Mouse (Mus musculus) CH12.LX (cell line): Measurements from ENCODE around the gene Riox2.

ENCODE experiments used
- CHD2 ChIP-seq: IDR thresholded peaks from 2 replicates; pipeline ENCODE4 v1.6.1; 2011; ENCODE audit warnings: low read length, improper control_type of control experiment
- CTCF ChIP-seq, 2 experiments: IDR thresholded peaks in 1 of 2; conservative IDR thresholded peaks in 1 of 2; 2 replicates each; pipeline ENCODE4 v1.5.1; 2011 to 2012; ENCODE audit warnings: low read depth in 2 of 2, low read length in 2 of 2, improper control_type of control experiment in 1 of 2, inconsistent platforms in 1 of 2, mild to moderate bottlenecking in 1 of 2, moderate library complexity in 1 of 2
- MAFK ChIP-seq: IDR thresholded peaks from 2 replicates; pipeline ENCODE4 v1.6.1; 2011; ENCODE audit warnings: low read length, improper control_type of control experiment; ENCODE audit not compliant: insufficient replicate concordance
- MAX ChIP-seq: IDR thresholded peaks from 2 replicates; pipeline ENCODE4 v1.6.1; 2011; ENCODE audit warnings: low read length, improper control_type of control experiment
- MEF2A ChIP-seq: IDR thresholded peaks from 2 replicates; pipeline ENCODE4 v1.6.1; 2014; ENCODE audit warnings: low read depth, mild to moderate bottlenecking, inconsistent platforms, low read length, improper control_type of control experiment, borderline replicate concordance
- NELFE ChIP-seq: IDR thresholded peaks from 2 replicates; pipeline ENCODE4 v1.6.1; 2011; ENCODE audit warnings: low read depth, low read length, improper control_type of control experiment
- POLR2A ChIP-seq: IDR thresholded peaks from 2 replicates; pipeline ENCODE4 v1.6.1; 2011; ENCODE audit warnings: low read depth, mild to moderate bottlenecking, improper control_type of control experiment, low read length

DNA sequence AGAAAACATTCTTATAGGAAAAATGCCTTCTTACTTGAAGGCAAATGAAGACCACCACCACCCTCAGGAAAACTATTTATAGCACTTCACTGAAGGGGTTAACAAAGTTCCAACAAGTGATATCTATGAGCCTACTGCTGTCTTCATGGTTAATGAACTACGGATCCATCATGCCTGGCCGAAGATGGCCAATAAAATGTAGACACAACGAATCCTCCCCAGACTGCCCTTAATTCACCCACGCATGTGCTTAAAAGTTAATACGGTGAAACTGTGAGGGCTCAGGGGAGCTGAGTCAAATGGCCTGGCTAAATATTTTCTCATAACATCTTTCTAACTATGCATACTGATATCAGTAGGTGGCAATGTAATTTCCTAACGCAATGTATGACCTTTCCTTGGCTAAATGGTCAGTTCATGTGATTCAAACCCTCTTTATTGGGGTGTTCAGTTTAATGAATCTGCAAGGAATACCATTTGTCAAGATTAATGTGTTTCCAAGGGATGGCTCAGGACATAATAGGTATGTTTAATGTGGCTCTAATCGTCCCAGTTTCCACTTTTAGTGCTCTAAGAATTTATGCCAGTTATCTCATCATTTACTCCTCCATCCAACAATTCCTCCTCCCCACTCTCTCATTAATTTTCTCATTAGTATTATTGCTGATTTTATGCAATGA, 26.6 kb upstream of the Riox2 start:
- TF ChIP-seq MAFK (no peak), MEF2A (no peak), NELFE (no peak), CTCF (conservative IDR thresholded peaks at IDR 0.05 in 1 of 2, IDR thresholded peaks at IDR 0.05 in 1 of 2; ENCODE audit: low read depth in 2 of 2, low read length in 2 of 2) (no peak), POLR2A (no peak), CHD2 (no peak), MAX (no peak)
